Mouse (Mus musculus) G1E (cell line): ENCODE results near the gene Ank. TPM values are rescaled to one million over a fixed set of nuclear protein-coding genes. Genes with fewer than 3 reads are reported as not detected.

ENCODE experiments used
- ATAC-seq: 2 replicates; pipeline ENCODE4 v1.8.0; 2016; ENCODE audit warnings: mild to moderate bottlenecking; ENCODE audit not compliant: insufficient number of reproducible peaks, poor library complexity, low FRiP score, severe bottlenecking; ENCODE audit errors: extremely low read depth
- DNase-seq: peaks from one replicate; pipeline ENCODE4 v3.0.0; 2012; ENCODE audit warnings: low spot score
- H3K27me3 ChIP-seq: 2 replicates; pipeline ENCODE4 v1.6.1; 2012; ENCODE audit warnings: mild to moderate bottlenecking, low read length, inconsistent platforms; ENCODE audit not compliant: insufficient read depth
- H3K36me3 ChIP-seq: replicated peaks from 2 replicates; pipeline ENCODE3; 2012; ENCODE audit warnings: mild to moderate bottlenecking, inconsistent platforms
- H3K4me1 ChIP-seq: 2 replicates; pipeline ENCODE4 v1.6.1; 2012; ENCODE audit warnings: low read depth, low read length, inconsistent platforms, mixed read lengths; ENCODE audit not compliant: insufficient read depth
- H3K4me3 ChIP-seq: 2 replicates; pipeline ENCODE4 v1.5.1; 2012; ENCODE audit warnings: low read depth, mild to moderate bottlenecking, inconsistent platforms, low read length, moderate library complexity, mixed read lengths
- H3K9me3 ChIP-seq: replicated peaks from 2 replicates; pipeline ENCODE4 v1.6.1; 2012; ENCODE audit warnings: inconsistent platforms
- CTCF ChIP-seq: IDR thresholded peaks from 2 replicates; pipeline ENCODE4 v1.5.1; 2012; ENCODE audit warnings: low read depth, low read length, inconsistent platforms, mixed read lengths
- GATA1 ChIP-seq: IDR thresholded peaks from 2 replicates; pipeline ENCODE4 v1.6.1; 2012; ENCODE audit warnings: borderline replicate concordance, low read length, inconsistent platforms, mixed read lengths
- GATA2 ChIP-seq: IDR thresholded peaks from 2 replicates; pipeline ENCODE4 v1.6.1; 2012; ENCODE audit warnings: low read depth, low read length, inconsistent platforms, borderline replicate concordance
- POLR2AphosphoS5 ChIP-seq: IDR thresholded peaks from 2 replicates; pipeline ENCODE4 v1.6.1; 2012; ENCODE audit warnings: low read depth, low read length, inconsistent platforms; ENCODE audit not compliant: insufficient replicate concordance
- TAL1 ChIP-seq: conservative IDR thresholded peaks from 2 replicates; pipeline ENCODE4 v1.6.1; 2012; ENCODE audit warnings: low read depth, low read length, inconsistent platforms, mixed read lengths
- polyA plus RNA-seq: library from polyadenylated mRNA; stranded (reverse); fragments of >175 nt; gene quantifications from 2 replicates; pipeline ENCODE4 v1.2.3, GENCODE M21; 2012
- total RNA-seq, 2 experiments: library from RNA; stranded (forward) in 1 of 2; stranded (reverse) in 1 of 2; fragments of 200-1000 nt in 1 of 2; fragments of >200 nt in 1 of 2; fragmentation: Nextera tagmentation in 1 of 2; gene quantifications; 2 replicates each; pipeline ENCODE4 v1.2.3; 2014 to 2017

The Ank gene
- total and polyA plus RNA-seq, 3 experiments, result 37.0 to 145 (median 39.2) TPM

DNA sequence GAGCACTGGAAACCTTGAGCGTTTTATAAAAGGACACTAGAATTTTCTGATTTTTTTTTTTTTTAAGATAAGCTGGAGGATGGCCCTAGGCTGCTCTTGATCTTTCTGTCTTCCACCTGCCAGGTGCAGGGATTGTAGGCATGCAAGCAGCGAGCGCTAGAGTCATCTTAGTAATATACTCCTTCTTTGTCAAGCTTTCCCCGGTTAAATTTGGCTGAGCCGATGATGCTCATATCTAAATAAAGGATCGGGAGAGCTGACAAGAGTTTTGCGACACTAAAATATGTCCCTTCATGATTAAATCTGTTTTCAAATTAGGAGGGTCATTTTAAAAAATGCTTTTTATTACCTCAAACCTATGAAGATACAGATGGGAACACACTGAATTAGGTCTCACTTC, 69.7 kb downstream of the Ank start:
- no peak overlapping the region for H3K4me3 ChIP-seq
- ATAC-seq (no peak), DNase-seq (no peak)
- H3K36me3 ChIP-seq, result peaks cover 68% of the 10 kb centered on the region
- no peak for TF ChIP-seq POLR2AphosphoS5
- TF ChIP-seq GATA1, result no peak
- no peak for TF ChIP-seq CTCF
- TF ChIP-seq GATA2, result no peak
- no peak for TF ChIP-seq TAL1
- H3K4me1 ChIP-seq, result peaks cover 13% of the 10 kb centered on the region; the same call in 1 of the 2 replicates
- H3K9me3 ChIP-seq, result no peaks in the 10 kb centered on the region
- no peaks in the 10 kb centered on the region for H3K27me3 ChIP-seq

DNA sequence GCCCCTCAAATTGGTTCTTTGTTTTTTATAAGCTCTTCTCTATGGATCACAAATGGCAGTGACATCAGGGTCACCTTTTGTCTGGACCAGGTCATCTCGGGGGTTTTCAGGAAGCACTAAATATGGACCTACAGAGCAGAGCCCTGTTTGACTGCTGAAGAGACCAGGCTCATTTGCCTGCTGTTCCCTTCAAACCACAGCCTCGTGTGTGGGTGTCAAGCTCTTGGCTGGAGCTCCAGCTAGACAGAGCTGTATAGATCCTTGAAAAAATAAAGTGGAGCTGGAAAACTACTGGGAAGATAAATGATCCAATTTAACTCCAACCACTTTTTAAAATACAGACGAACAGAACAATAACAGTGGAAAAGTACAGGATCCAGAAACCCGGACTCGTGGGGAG, 70.3 kb downstream of the Ank start:
- no peak for TF ChIP-seq GATA2
- TF ChIP-seq POLR2AphosphoS5, result no peak
- no peak for TF ChIP-seq GATA1
- TF ChIP-seq CTCF, result no peak
- ATAC-seq, result no peak
- Histone ChIP-seq H3K27me3 (no peaks in the 10 kb centered on the region), H3K4me1 (peaks cover 7% of the 10 kb centered on the region; the same call in 1 of the 2 replicates), H3K9me3 (no peaks in the 10 kb centered on the region), H3K4me3 (no peak overlapping the region), H3K36me3 (peaks cover 67% of the 10 kb centered on the region)
- no peak for DNase-seq

DNA sequence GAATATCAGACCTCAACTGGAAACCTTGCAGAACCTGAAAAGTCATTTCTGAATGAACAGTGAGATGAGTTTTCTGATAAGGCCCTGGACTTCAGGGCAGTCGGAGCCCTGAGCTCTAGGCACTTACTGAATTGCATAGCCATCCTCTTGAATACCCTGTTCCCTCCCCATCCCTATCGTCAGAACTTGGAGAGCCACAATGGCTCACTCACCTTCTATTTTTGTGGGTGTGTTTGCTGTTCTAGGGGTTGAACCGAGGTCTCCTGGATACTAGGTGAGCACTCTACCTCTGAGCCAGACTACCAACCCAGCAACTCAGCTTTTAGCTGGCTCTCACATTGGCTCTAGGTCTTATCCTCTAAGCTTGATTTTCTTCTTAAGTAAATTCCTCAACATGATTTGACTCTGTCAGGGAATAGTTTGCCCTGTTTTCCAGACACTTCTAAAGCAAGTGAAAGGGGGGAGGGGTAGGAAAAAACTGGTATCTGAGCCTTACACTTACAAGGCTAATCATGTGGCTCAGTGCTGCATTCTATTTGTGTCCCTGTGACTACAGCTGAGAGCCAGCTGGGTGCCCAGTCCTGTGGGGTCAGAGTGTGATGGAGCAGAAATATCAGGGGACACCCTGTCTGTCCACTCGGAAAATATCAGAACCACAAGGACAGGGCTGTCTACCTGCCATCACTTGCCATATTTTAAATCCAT, 71.2 kb downstream of the Ank start:
- no peak for ATAC-seq
- DNase-seq, result no peak
- no peak overlapping the region for H3K4me3 ChIP-seq
- no peaks in the 10 kb centered on the region for H3K27me3 ChIP-seq
- peaks cover 2% of the 10 kb centered on the region; the same call in 1 of the 2 replicates for H3K4me1 ChIP-seq
- peaks cover 66% of the 10 kb centered on the region for H3K36me3 ChIP-seq
- TF ChIP-seq GATA2, result no peak
- no peak for TF ChIP-seq TAL1
- no peak for TF ChIP-seq CTCF
- no peak for TF ChIP-seq GATA1
- TF ChIP-seq POLR2AphosphoS5, result no peak
- no peaks in the 10 kb centered on the region for H3K9me3 ChIP-seq

DNA sequence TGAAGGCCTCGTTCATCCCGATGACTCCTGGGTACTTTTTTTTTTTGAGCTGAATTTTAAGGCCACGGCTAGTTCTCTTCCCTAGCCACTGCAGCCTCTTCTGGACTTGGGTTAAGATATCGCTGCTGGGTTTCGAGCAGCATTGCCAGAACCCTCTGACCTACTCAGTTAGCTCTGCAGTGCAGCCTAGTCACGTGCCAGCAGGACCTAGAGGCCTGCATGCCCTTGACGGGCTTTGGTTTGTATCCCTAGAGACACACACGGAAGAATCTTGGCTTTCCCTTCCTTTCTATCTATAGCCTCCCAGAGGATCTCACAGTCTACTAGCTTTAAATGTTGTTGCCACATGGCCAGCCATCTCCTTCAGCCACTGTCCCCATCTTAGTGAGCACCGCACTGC, 73.3 kb downstream of the Ank start:
- Histone ChIP-seq H3K27me3 (no peaks in the 10 kb centered on the region), H3K36me3 (peaks cover 70% of the 10 kb centered on the region), H3K4me3 (no peak overlapping the region), H3K9me3 (no peaks in the 10 kb centered on the region), H3K4me1 (peaks cover 2% of the 10 kb centered on the region; the same call in 1 of the 2 replicates)
- ATAC-seq (no peak), DNase-seq (no peak)
- TF ChIP-seq POLR2AphosphoS5, result no peak
- TF ChIP-seq GATA2, result no peak
- no peak for TF ChIP-seq TAL1
- no peak for TF ChIP-seq GATA1
- no peak for TF ChIP-seq CTCF

DNA sequence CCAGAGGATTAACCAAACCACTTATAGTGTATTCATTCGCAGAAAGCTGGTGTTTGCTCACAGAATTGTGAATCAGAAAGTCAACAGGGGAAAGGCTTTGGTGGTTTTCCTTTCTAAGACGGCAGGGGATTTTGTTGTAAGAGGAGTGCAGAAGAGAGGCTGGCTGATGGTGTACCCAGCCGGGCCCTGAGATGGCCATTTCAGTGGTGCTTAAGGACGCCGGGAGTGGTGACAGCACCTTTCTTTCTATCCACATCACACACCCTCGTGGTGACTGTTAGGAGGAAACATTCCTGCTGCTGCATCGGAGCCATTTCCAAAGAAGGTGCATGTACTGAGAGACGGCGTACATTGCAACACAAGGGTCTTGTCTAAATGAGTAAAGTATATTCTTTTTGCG, 78.7 kb downstream of the Ank start:
- no peak for TF ChIP-seq GATA2
- TF ChIP-seq POLR2AphosphoS5, result no peak
- TF ChIP-seq TAL1, result no peak
- no peak for TF ChIP-seq GATA1
- TF ChIP-seq CTCF, result no peak
- no peaks in the 10 kb centered on the region for H3K9me3 ChIP-seq
- no peaks in the 10 kb centered on the region for H3K27me3 ChIP-seq
- H3K4me3 ChIP-seq, result no peak overlapping the region
- peaks cover 86% of the 10 kb centered on the region for H3K36me3 ChIP-seq
- peaks cover 11% of the 10 kb centered on the region for H3K4me1 ChIP-seq
- ATAC-seq (no peak), DNase-seq (no peak)

DNA sequence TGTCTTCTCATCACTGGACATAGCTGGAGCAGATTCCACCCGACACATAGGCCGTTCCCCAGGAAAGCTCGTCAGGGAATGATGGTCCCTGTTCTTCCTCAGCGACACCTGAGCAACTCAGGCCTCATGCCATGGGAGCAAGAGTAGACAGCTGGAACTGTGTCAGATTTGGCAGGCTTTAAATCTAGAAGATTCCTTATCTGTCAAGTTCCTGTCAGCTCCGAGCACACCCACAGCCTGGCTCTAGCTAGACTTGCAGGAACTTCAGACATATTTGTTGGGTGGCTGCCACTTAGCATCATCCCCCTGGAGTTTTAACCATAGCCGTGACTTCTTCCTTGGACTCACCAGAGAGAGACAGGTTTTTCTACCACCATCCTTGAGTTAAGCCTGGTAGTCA, 81.6 kb downstream of the Ank start:
- Histone ChIP-seq H3K4me3 (no peak overlapping the region), H3K27me3 (no peaks in the 10 kb centered on the region), H3K9me3 (no peaks in the 10 kb centered on the region), H3K4me1 (peaks cover 14% of the 10 kb centered on the region), H3K36me3 (peaks cover 93% of the 10 kb centered on the region)
- no peak for DNase-seq
- TF ChIP-seq GATA2, result no peak
- TF ChIP-seq GATA1, result no peak
- no peak for TF ChIP-seq TAL1
- TF ChIP-seq POLR2AphosphoS5, result no peak
- no peak for TF ChIP-seq CTCF
- ATAC-seq, result no peak

DNA sequence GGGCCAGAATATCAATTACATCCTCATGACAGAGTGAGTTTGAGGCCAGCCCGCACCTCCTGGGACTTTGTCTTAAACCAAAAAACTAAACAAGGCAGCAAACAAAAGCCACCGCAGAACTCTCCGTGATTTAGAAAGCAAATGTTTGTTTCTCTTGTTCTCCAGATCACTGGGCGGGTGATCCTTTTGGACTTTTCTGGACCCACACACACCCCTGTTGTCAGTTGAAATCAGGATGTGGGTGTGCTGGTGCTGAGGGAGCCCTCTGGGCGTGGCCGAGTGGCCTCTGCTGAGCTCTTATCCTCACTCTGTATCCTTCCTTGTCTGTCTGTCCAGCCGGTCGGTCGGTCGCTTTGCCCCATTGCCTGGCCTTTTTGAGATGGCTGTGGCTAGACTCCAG, 82.6 kb downstream of the Ank start:
- peaks cover 14% of the 10 kb centered on the region for H3K4me1 ChIP-seq
- H3K36me3 ChIP-seq, result peaks cover 92% of the 10 kb centered on the region
- no peak overlapping the region for H3K4me3 ChIP-seq
- DNase-seq (no peak), ATAC-seq (no peak)
- no peaks in the 10 kb centered on the region for H3K9me3 ChIP-seq
- TF ChIP-seq TAL1 (no peak), GATA2 (no peak), GATA1 (no peak), CTCF (no peak), POLR2AphosphoS5 (no peak)
- no peaks in the 10 kb centered on the region for H3K27me3 ChIP-seq
